Mouse (Mus musculus) erythroblast, embryonic 14.5 days (primary cell): Measurements from ENCODE around the gene Cd96.

Source experiments
- GATA1 ChIP-seq: IDR thresholded peaks from 2 replicates; pipeline ENCODE4 v1.6.1; 2012; ENCODE audit warnings: low read length, inconsistent platforms, mixed read lengths
- TAL1 ChIP-seq: IDR thresholded peaks from 3 replicates; pipeline ENCODE4 v1.6.1; 2012; ENCODE audit warnings: low read length, inconsistent platforms, mixed read lengths

DNA sequence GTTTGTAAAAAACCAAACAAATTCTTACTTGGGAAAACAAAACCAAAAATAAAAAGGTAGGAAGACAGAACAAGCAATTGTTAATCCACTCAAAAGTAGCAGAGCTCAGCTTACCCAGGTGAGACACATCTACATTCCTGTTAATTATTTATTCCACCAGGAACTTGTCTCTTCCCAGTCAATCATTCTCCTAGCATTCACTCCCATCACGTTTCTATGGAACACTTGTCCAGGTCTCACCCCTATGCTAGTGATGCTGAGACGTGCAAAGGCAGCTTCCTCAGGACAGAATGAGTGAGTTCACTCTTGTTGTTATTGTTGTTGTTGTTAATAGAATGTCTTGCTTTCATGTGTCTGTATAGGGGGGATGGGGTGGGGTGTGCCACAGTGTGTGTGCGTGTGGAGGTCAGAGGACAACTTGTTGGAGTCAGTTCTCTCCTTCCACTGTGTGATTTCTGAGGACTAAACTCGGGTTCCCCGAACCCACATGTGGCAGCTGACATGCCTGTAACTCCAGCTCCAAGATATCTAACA lies 97.0 kb downstream of the Cd96 start:
- TF ChIP-seq TAL1 (no peak), GATA1 (no peak)
